Mouse (Mus musculus) effector memory CD4-positive, alpha-beta T cell, adult 7 months (primary cell): Measurements from ENCODE around the gene Lrriq1. TPM values are rescaled to one million over a fixed set of nuclear protein-coding genes. Genes with fewer than 3 reads are reported as not detected.

Source experiments
- polyA plus RNA-seq: library from polyadenylated mRNA; unstranded; fragments of 100-300 nt; shearing (Covaris generic); gene quantifications from one replicate; pipeline ENCODE4 v1.2.1, GENCODE M21; 2017

Gene Lrriq1
- 0.71 TPM for polyA plus RNA-seq

GRCm38 (mm10) chr10:103235707-103236459, at the start of gene Lrriq1:
Gene Lrriq1, minus strand, starts transcription at chr10:103236322.

GRCm38 (mm10) chr10:103029730-103030490, 206.2 kb downstream of the Lrriq1 start, which contains the start of gene Alx1:
Gene Alx1, minus strand, starts transcription at chr10:103030215.

Other genes starting within 250 kb of the Lrriq1 start
- gene Alx1, start 206.1 kb downstream of the Lrriq1 start, polyA plus RNA-seq, result not detected
- gene Slc6a15, start 131.5 kb upstream of the Lrriq1 start, polyA plus RNA-seq, result not detected